Mouse (Mus musculus): ENCODE measurements around the gene Prkrip1. TPM values are rescaled to one million over a fixed set of nuclear protein-coding genes. Genes with fewer than 3 reads are reported as not detected.

Gene Prkrip1
- polyA plus RNA-seq, 1 experiment from 2014 or later = 60.3 TPM

DNA sequence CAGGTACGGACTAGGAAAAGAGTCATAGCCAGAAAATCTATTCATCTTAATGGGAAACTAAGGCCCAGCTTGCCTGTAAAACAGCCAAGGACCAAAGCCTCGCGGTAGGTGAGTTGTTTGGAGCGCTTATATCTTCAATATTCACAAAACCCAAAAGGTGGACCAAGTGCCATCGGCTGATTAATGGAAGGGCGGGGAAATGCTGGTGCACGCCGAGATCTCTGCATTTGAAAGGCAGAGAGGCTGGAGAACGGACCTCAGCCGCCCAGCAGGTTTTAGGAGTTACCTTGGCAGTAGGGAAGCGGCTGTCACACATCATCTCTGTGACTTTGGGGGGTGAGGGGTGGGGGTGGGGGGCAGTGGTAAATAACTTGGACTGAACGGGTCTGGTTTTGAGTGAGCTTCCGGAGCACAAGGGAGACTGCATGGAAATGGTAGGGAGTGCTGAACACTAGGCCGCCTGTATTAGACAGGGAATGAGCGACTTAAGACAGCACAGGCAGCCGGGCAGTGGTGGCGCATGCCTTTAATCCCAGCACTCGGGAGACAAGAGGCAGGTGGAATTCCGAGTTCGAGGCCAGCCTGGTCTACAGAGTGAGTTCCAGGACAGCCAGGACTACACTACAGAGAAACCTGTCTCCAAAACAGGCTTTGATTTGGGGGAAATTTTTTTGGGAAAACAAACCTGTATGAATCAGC, 62.3 kb downstream of the Prkrip1 start:
- ATAC-seq (ENCODE audit: insufficient read depth) = no peak
- Histone ChIP-seq H3K4me2 (peak overlapping the region; percentile 61), H3K4me3 (ENCODE audit: low read depth, low read length) (peak overlapping the region; percentile 56), H3K9me3 (ENCODE audit: low read depth, low read length) (no peaks in the 10 kb centered on the region), H3K27ac (ENCODE audit: low read depth) (no peak overlapping the region), H3K36me3 (ENCODE audit: insufficient read depth) (peaks cover 56% of the 10 kb centered on the region), H3K9ac (peak overlapping the region; percentile 79), H3K4me1 (ENCODE audit: insufficient read depth) (no peaks in the 10 kb centered on the region), H3K27me3 (ENCODE audit: insufficient read depth, low read length) (no peaks in the 10 kb centered on the region)
- DNase-seq = peak; percentile 15
- 6% methylated on average over 20 of the region's 20 CpGs for WGBS
- TF ChIP-seq CTCF (IDR thresholded peaks at IDR 0.05; ENCODE audit: low read depth) = no peak

DNA sequence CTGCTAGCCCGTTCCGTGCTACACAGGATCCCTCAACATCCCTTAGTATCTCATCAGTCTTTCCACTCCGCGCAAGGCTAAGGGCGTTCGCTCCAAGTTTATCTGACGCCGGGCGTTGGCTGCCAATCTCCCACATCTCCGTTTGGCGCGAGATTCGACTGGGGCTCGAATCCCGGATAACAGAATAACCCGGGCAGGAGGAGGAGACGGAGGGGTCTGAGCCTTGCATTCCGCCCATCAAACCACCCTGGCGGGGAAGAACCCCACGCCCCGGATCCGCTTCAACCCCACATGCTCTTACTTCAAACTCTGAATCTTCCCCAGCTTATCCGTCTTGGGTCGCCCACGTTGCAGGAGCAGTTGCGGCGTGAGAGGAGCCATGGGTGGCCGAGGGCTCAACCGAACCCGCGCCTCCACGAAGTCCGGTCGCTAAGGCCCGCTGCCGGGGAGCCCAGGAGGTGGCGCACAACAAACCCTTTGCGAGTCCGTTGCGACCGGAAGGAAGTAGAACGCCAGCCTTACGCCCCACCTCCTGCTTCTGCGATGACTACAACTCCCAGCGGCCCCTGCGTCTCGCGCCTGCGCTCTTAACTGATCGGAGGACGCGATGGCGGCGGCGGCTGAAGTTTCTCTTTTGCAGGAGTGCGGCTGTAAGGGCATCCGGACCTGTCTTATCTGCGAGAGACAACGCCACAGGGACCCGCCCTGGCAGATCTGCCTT, 63.0 kb downstream of the Prkrip1 start, which contains the start of the genes Lrwd1 and Alkbh4:
Gene Lrwd1 (minus strand): TSS at position 504 of the 721 bp plus-strand sequence.
Gene Alkbh4 (plus strand): TSS at position 576 of the 721 bp plus-strand sequence.
- Histone ChIP-seq H3K36me3 (ENCODE audit: insufficient read depth) (peaks cover 56% of the 10 kb centered on the region), H3K27me3 (ENCODE audit: insufficient read depth, low read length) (no peaks in the 10 kb centered on the region), H3K9ac (peak within 1 kb of the TSS; percentile 79), H3K27ac (ENCODE audit: low read depth) (no peak within 1 kb of the TSS), H3K9me3 (ENCODE audit: low read depth, low read length) (no peaks in the 10 kb centered on the region), H3K4me3 (ENCODE audit: low read depth, low read length) (peak within 1 kb of the TSS; percentile 56), H3K4me1 (ENCODE audit: insufficient read depth) (no peaks in the 10 kb centered on the region), H3K4me2 (peak within 1 kb of the TSS; percentile 61)
- DNase-seq (peak; percentile 99), ATAC-seq (ENCODE audit: insufficient read depth) (peak; percentile 97)
- WGBS = under 1% methylated on average over 60 of the region's 60 CpGs
- peak; percentile 75 for TF ChIP-seq CTCF (IDR thresholded peaks at IDR 0.05; ENCODE audit: low read depth)

Other genes starting within 250 kb of the Prkrip1 start
- gene Ssc4d, start 224.4 kb downstream of the Prkrip1 start, polyA plus RNA-seq (2014; fragmentation: Nextera tagmentation; extraction: Ambion mirVana) = 3.2 and 3.8 TPM in 2 replicates
- not detected in 2 replicates for gene Zp3, start 218.9 kb downstream of the Prkrip1 start, polyA plus RNA-seq (2014; fragmentation: Nextera tagmentation; extraction: Ambion mirVana)
- 21.4 and 24.4 TPM in 2 replicates for gene Dtx2, start 204.2 kb downstream of the Prkrip1 start, polyA plus RNA-seq (2014; fragmentation: Nextera tagmentation; extraction: Ambion mirVana)
- 23.8 and 26.7 TPM in 2 replicates for gene Upk3b, start 160.5 kb downstream of the Prkrip1 start, polyA plus RNA-seq (2014; fragmentation: Nextera tagmentation; extraction: Ambion mirVana)
- 1.5 and 1.8 TPM in 2 replicates for gene Upk3bl, start 144.5 kb downstream of the Prkrip1 start, polyA plus RNA-seq (2014; fragmentation: Nextera tagmentation; extraction: Ambion mirVana)
- 4.2 and 4.4 TPM in 2 replicates for gene Rasa4, start 115.0 kb downstream of the Prkrip1 start, polyA plus RNA-seq (2014; fragmentation: Nextera tagmentation; extraction: Ambion mirVana)
- gene Polr2j, start 82.3 kb downstream of the Prkrip1 start, polyA plus RNA-seq (2014; fragmentation: Nextera tagmentation; extraction: Ambion mirVana) = 217 and 229 TPM in 2 replicates
- gene Lrwd1, start 62.9 kb downstream of the Prkrip1 start, polyA plus RNA-seq (2014; fragmentation: Nextera tagmentation; extraction: Ambion mirVana) = 36.6 and 37.6 TPM in 2 replicates
- gene Alkbh4, start 62.8 kb downstream of the Prkrip1 start, polyA plus RNA-seq (2014; fragmentation: Nextera tagmentation; extraction: Ambion mirVana) = 12.9 and 14.8 TPM in 2 replicates
- 7.0 and 7.1 TPM in 2 replicates for gene Orai2, start 28.2 kb downstream of the Prkrip1 start, polyA plus RNA-seq (2014; fragmentation: Nextera tagmentation; extraction: Ambion mirVana)
- gene Sh2b2, start 47.6 kb upstream of the Prkrip1 start, polyA plus RNA-seq (2014; fragmentation: Nextera tagmentation; extraction: Ambion mirVana) = 5.7 and 5.9 TPM in 2 replicates